Mouse (Mus musculus) forebrain, embryonic 13.5 days (tissue): ENCODE data around the gene C1rl. TPM values are rescaled to one million over a fixed set of nuclear protein-coding genes. Genes with fewer than 3 reads are reported as not detected.
"Not testable (repeated sequence)": the region's sequence is repeated elsewhere in the genome, so short reads cannot be mapped to it uniquely, and the experiment has no call there.

ENCODE experiments used
- ATAC-seq: fragments of 200-750 bp; cut with Nextera tagmentation; 2 replicates; pipeline ENCODE4 v1.8.0; 2017
- H3K27ac ChIP-seq: fragments of 300-500 bp; sonication (generic); 2 replicates; pipeline ENCODE4 v1.5.1; 2015; ENCODE audit warnings: inconsistent platforms, mild to moderate bottlenecking, moderate library complexity
- H3K27me3 ChIP-seq: fragments of 300-500 bp; sonication (generic); 2 replicates; pipeline ENCODE4 v1.6.1; 2015; ENCODE audit warnings: mild to moderate bottlenecking, inconsistent platforms
- H3K36me3 ChIP-seq: fragments of 300-500 bp; sonication (generic); 2 replicates; pipeline ENCODE4 v1.6.1; 2015; ENCODE audit warnings: mild to moderate bottlenecking, inconsistent platforms; ENCODE audit not compliant: poor library complexity, severe bottlenecking
- H3K4me1 ChIP-seq: fragments of 300-500 bp; sonication (generic); 2 replicates; pipeline ENCODE4 v1.6.1; 2015; ENCODE audit warnings: inconsistent platforms
- H3K4me2 ChIP-seq: fragments of 300-500 bp; sonication (generic); 2 replicates; pipeline ENCODE4 v1.6.1; 2015; ENCODE audit warnings: inconsistent platforms, mild to moderate bottlenecking, moderate library complexity
- H3K4me3 ChIP-seq: fragments of 300-500 bp; sonication (generic); 2 replicates; pipeline ENCODE4 v1.5.1; 2015; ENCODE audit warnings: mild to moderate bottlenecking, inconsistent platforms
- H3K9ac ChIP-seq: fragments of 300-500 bp; sonication (generic); 2 replicates; pipeline ENCODE4 v1.6.1; 2015; ENCODE audit warnings: mild to moderate bottlenecking, inconsistent platforms
- H3K9me3 ChIP-seq: fragments of 300-500 bp; sonication (generic); replicated peaks from 2 replicates; pipeline ENCODE4 v1.6.1; 2016; ENCODE audit warnings: inconsistent platforms
- WGBS: fragments of 180-500 bp; shearing (Covaris S2); methylation state at CpG from one replicate; pipeline ENCODE4 v1.1.7; 2015; 5-methylcytosine and 5-hydroxymethylcytosine counted together
- polyA plus RNA-seq: library from polyadenylated mRNA; unstranded; fragments of >200 nt; fragmentation: Nextera tagmentation; extraction: Ambion mirVana; gene quantifications from 2 replicates; pipeline ENCODE4 v1.2.1, GENCODE M21; 2015

The C1rl gene
- polyA plus RNA-seq, 1 experiment from 2014 or later, result 0.09 TPM

GRCm38 (mm10) chr6:124511936-124512335 is 19.0 kb downstream of the C1rl start:
- Histone ChIP-seq H3K4me1 (no peaks in the 10 kb centered on the region), H3K27ac (no peak overlapping the region), H3K4me3 (no peak overlapping the region), H3K4me2 (no peak overlapping the region), H3K9ac (no peak overlapping the region), H3K27me3 (no peaks in the 10 kb centered on the region), H3K9me3 (no peaks in the 10 kb centered on the region), H3K36me3 (no peaks in the 10 kb centered on the region)
- no peak for ATAC-seq
- 64% methylated on average over 6 of the region's 6 CpGs for WGBS

- H3K9me3 ChIP-seq, result no peaks in the 10 kb centered on the region
- H3K9ac ChIP-seq, result no peak within 1 kb of the TSS
- no peak within 1 kb of the TSS for H3K27ac ChIP-seq
- no peaks in the 10 kb centered on the region for H3K4me1 ChIP-seq
- H3K36me3 ChIP-seq, result no peaks in the 10 kb centered on the region
- no peaks in the 10 kb centered on the region for H3K27me3 ChIP-seq
- H3K4me3 ChIP-seq, result no peak within 1 kb of the TSS
- no peak for ATAC-seq
- WGBS, result 7% methylated on average over 6 of the region's 6 CpGs
- H3K4me2 ChIP-seq, result peak within 1 kb of the TSS; percentile 26; the same call in 1 of the 2 replicates
Measured at GRCm38 (mm10) chr6:124512355-124512836, 19.5 kb downstream of the C1rl start, which contains the start of gene C1ra. Gene C1ra (plus strand): TSS chr6:124512405.

- not testable (repeated sequence) for H3K4me3 ChIP-seq, H3K4me2 ChIP-seq, H3K27me3 ChIP-seq, H3K27ac ChIP-seq, H3K36me3 ChIP-seq, H3K9ac ChIP-seq, H3K9me3 ChIP-seq, H3K4me1 ChIP-seq, ATAC-seq
- WGBS, result 93% methylated on average over 4 of the region's 4 CpGs
Measured at GRCm38 (mm10) chr6:124517733-124518132, 24.8 kb downstream of the C1rl start.

GRCm38 (mm10) chr6:124522082-124522481 is 29.2 kb downstream of the C1rl start:
- ATAC-seq, H3K36me3 ChIP-seq, H3K9ac ChIP-seq, H3K9me3 ChIP-seq, H3K4me1 ChIP-seq, H3K4me2 ChIP-seq, H3K4me3 ChIP-seq, H3K27me3 ChIP-seq, H3K27ac ChIP-seq: not testable (repeated sequence)
- 79% methylated on average over 7 of the region's 7 CpGs for WGBS

GRCm38 (mm10) chr6:124527881-124528280 is 35.0 kb downstream of the C1rl start:
- Histone ChIP-seq H3K36me3 (no peaks in the 10 kb centered on the region), H3K27me3 (no peaks in the 10 kb centered on the region), H3K4me2 (no peak overlapping the region), H3K4me3 (no peak overlapping the region), H3K9me3 (no peaks in the 10 kb centered on the region), H3K27ac (no peak overlapping the region), H3K4me1 (no peaks in the 10 kb centered on the region), H3K9ac (no peak overlapping the region)
- WGBS, result 90% methylated on average over 3 of the region's 3 CpGs
- no peak for ATAC-seq

GRCm38 (mm10) chr6:124531077-124531476 is 38.2 kb downstream of the C1rl start:
- no peaks in the 10 kb centered on the region for H3K27me3 ChIP-seq
- H3K36me3 ChIP-seq, result no peaks in the 10 kb centered on the region
- no peak for ATAC-seq
- H3K4me2 ChIP-seq, result no peak overlapping the region
- no peak overlapping the region for H3K9ac ChIP-seq
- no peaks in the 10 kb centered on the region for H3K9me3 ChIP-seq
- no peak overlapping the region for H3K27ac ChIP-seq
- no peaks in the 10 kb centered on the region for H3K4me1 ChIP-seq
- 91% methylated on average over 8 of the region's 8 CpGs for WGBS
- no peak overlapping the region for H3K4me3 ChIP-seq

- not testable (repeated sequence) for H3K27me3 ChIP-seq, H3K36me3 ChIP-seq, H3K4me2 ChIP-seq, H3K4me3 ChIP-seq, H3K27ac ChIP-seq, ATAC-seq, H3K9me3 ChIP-seq, H3K4me1 ChIP-seq, H3K9ac ChIP-seq
- WGBS, result 85% methylated on average over 8 of the region's 8 CpGs
Measured at GRCm38 (mm10) chr6:124536125-124536829, 43.4 kb downstream of the C1rl start.

GRCm38 (mm10) chr6:124541176-124541575 is 48.3 kb downstream of the C1rl start:
- not testable (repeated sequence) for H3K9ac ChIP-seq, H3K4me3 ChIP-seq, H3K27ac ChIP-seq, H3K9me3 ChIP-seq, H3K27me3 ChIP-seq, ATAC-seq, H3K4me1 ChIP-seq, H3K4me2 ChIP-seq, H3K36me3 ChIP-seq
- 86% methylated on average over 2 of the region's 2 CpGs for WGBS

GRCm38 (mm10) chr6:124542284-124542683 is 49.4 kb downstream of the C1rl start, which contains the start of gene C1s1:
Gene C1s1 (minus strand): TSS chr6:124542359.
- WGBS, result 0% methylated on average over 1 of the region's 1 CpGs

GRCm38 (mm10) chr6:124544466-124544865 is 51.6 kb downstream of the C1rl start:
- ATAC-seq, result no peak
- no peak overlapping the region for H3K4me2 ChIP-seq
- H3K9ac ChIP-seq, result no peak overlapping the region
- no peaks in the 10 kb centered on the region for H3K9me3 ChIP-seq
- no peaks in the 10 kb centered on the region for H3K27me3 ChIP-seq
- no peak overlapping the region for H3K27ac ChIP-seq
- 86% methylated on average over 6 of the region's 6 CpGs for WGBS
- H3K4me3 ChIP-seq, result no peak overlapping the region
- H3K36me3 ChIP-seq, result no peaks in the 10 kb centered on the region
- no peaks in the 10 kb centered on the region for H3K4me1 ChIP-seq

More at GRCm38 (mm10) chr6:124542284-124542683, 49.4 kb downstream of the C1rl start, which contains the start of gene C1s1:
- H3K4me1 ChIP-seq, H3K36me3 ChIP-seq, H3K4me3 ChIP-seq, H3K27me3 ChIP-seq, ATAC-seq, H3K4me2 ChIP-seq, H3K9ac ChIP-seq, H3K9me3 ChIP-seq, H3K27ac ChIP-seq: not testable (repeated sequence)

GRCm38 (mm10) chr6:124545425-124545824 is 52.5 kb downstream of the C1rl start:
- Histone ChIP-seq H3K36me3 (no peaks in the 10 kb centered on the region), H3K27me3 (no peaks in the 10 kb centered on the region), H3K9me3 (peaks cover 5% of the 10 kb centered on the region; the same call in 1 of the 2 replicates), H3K27ac (no peak overlapping the region), H3K4me2 (no peak overlapping the region), H3K4me1 (no peaks in the 10 kb centered on the region), H3K4me3 (no peak overlapping the region), H3K9ac (no peak overlapping the region)
- ATAC-seq, result no peak
- 85% methylated on average over 2 of the region's 2 CpGs for WGBS

- H3K4me3 ChIP-seq, ATAC-seq: not testable (repeated sequence)
- 96% methylated on average over 2 of the region's 3 CpGs for WGBS
Measured at GRCm38 (mm10) chr6:124547979-124548378, 55.1 kb downstream of the C1rl start.

More at GRCm38 (mm10) chr6:124547979-124548378, 55.1 kb downstream of the C1rl start:
- not testable (repeated sequence) for H3K27ac ChIP-seq, H3K4me2 ChIP-seq, H3K9ac ChIP-seq, H3K36me3 ChIP-seq, H3K4me1 ChIP-seq, H3K27me3 ChIP-seq
- H3K9me3 ChIP-seq, result peaks cover 12% of the 10 kb centered on the region
